Mouse (Mus musculus) mesoderm, embryonic 11.5 days (tissue): Measurements from ENCODE around the gene Scube1.
A peak's percentile ranks its signal among the peaks of the same experiment; 100 is the strongest.

Experiments
- DNase-seq: peaks from one replicate; pipeline ENCODE4 v3.0.0-alpha.2; 2012; ENCODE audit warnings: low read depth, low spot score

Scube1 gene

DNA sequence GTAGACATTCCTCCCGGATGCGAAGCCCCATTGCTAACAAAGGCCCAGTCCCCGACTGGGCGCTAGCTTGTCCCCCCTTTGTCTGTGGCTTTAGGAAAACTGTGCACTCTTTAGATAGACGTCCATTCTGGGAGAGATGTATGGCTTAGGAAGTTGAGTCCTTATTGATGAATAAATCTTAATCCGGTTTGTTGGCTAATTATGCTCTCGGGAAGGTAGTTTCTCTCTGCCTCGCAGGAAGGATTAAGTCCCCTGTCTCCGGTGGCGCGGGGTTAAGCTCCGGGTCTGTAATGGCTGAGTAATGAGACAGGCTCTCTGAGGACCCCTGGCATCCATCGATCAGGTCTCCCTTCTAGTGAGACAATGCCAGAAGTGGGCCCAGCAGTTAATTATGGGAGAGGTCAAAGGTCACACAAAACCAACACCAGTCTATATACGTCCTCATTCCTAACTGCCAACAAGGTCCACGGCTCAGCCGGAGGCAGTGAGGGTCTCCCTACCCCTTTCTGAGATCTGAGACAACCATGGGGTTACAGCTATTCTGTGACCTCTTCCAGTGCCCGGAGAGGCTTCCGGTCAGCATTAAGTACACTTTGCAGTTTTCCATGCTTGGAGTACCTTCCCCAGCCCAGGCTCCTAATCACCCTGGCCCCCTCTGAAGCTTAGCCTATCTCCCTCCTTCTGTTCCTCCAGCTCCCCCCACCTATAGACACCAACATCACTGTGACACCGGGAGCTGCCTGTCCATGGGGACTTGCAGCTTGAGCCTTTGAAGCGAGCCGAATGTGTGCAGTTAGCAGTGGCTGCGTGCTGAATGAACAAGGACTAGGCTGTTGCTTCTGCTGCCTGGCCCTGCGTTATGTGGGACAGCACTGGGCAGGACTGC lies 14.7 kb downstream of the Scube1 start:
- DNase-seq: peak; percentile 83

DNA sequence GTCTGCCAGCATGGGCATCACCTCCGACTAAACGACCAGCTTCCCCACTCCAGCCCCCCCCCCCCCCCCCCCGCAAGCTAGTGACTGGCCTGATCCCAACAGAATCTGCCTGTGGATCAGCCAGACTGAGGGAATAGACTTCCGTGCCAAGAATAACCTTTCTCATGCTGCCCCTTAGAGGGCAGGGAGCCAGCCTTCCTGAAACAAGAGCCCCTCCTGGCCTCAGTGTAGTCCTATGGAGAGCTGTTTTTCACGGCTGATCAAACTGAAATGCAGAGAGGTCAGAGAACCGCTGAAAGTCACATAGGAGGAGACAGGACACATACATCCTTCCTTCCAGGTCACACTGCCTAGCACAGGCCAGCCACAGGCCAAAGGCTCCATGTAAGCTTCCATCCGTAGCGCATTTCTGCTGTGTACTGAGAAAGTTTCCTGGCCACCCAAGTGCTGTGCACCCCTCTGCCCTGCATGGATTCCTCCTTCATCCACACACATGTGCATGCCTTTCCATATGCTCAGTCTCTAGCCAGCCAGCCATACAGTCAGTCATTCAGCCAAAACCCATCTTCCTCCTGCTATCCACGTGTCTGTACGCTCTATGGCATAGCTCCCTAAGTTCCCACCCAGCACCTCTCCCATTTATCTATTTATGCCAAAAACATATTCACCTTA lies 18.2 kb downstream of the Scube1 start:
- no peak for DNase-seq

GRCm38 (mm10) chr15:83700593-83700923 lies 24.3 kb downstream of the Scube1 start:
- DNase-seq: no peak

- DNase-seq: peak; percentile 51
Observed at GRCm38 (mm10) chr15:83699834-83700592, 24.8 kb downstream of the Scube1 start.

- DNase-seq: peak; percentile 28
Observed at GRCm38 (mm10) chr15:83699132-83699833, 25.5 kb downstream of the Scube1 start.

DNA sequence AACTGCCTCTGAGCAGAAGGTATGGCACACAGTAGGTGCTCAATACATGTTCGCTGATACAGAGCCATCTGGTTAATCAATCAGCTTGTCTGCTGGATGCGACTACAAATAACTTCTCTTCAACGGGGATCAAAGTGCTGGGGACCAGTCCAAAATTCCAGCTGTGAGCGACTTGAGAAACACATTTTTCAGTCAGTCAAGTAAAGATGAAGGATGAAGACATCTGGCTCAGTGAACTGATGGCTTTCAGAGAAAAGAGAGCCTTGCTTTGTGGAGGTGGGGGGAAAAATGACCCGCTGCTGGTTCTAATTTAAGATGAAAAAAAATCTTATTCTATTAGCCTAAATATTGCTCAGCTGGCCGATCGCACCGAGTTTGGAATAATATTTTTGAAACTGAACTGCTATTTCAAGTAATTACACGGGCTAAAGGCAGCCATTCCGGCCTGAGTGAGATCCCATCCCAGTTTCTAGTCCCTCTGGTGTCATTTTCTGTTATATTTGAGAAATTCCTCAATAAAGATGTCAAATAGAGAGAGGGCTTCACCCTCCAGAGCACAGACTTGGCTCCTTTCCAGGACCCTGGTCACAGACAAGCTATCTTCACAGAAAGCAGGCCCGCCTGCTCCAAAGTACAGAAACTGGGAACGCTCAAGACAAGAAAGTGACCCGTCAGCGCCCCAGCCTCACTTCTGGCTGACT lies 28.0 kb downstream of the Scube1 start:
- DNase-seq: peak; percentile 78

GRCm38 (mm10) chr15:83695159-83695558 lies 29.7 kb downstream of the Scube1 start:
- no peak for DNase-seq

GRCm38 (mm10) chr15:83691901-83692361 lies 32.9 kb downstream of the Scube1 start:
- no peak for DNase-seq

DNA sequence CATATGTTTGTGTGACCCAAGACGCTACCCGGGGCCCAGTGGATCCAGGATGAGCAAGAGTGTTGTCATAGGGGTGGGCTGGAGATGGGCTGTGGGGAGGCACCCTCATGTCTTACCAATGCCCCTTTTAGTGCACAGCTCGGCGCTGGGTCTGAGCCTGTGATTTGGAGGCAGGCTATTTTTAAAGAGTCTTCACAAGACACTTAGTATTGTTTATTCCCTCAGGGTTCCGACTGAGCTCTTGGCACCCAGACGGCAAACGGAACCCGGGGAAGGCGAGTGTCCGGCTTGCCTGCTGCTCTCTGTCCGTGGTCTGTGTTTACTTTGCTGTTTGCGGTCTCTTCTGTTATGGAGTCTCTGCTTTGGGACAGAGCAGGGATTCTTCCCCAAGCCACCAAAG lies 34.9 kb downstream of the Scube1 start:
- no peak for DNase-seq

DNA sequence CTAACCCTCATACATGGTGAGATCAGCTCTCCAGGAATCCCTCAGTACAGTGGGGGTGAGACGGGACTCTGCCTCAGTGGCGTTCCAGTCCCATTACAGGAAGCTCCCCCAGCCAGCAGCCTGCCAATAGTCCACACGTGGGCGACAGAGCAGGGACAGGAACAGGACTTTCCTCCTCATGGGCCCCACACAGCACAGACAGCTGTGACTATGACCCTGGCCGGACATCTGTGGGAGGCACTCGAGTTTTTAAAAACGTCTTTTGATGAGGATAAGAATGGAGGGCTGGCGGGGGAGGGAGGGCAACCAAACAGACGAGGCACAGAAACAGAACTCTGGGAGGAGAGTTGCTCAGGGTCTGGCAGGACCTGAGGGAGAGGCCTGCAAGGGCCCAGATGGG lies 38.2 kb downstream of the Scube1 start:
- no peak for DNase-seq

DNA sequence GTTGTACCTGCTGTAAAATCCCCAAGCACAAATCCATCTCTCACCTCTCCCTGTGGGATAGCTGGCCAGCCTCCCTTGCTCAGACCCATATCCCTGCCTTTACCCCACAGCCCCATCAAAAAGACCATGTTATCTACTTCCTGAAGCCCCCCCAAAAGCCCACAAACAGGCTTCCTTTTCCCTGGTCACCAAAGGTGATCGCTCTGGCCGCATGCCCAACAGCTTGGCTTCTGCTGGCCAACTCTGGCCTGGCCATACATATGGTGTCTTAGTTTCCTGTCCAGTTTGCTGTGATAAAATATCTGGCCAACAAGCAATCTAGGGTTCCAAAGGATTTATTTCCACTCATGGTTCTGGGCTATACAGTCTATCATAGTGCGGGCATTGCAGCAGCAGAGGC lies 38.9 kb downstream of the Scube1 start:
- no peak for DNase-seq

DNA sequence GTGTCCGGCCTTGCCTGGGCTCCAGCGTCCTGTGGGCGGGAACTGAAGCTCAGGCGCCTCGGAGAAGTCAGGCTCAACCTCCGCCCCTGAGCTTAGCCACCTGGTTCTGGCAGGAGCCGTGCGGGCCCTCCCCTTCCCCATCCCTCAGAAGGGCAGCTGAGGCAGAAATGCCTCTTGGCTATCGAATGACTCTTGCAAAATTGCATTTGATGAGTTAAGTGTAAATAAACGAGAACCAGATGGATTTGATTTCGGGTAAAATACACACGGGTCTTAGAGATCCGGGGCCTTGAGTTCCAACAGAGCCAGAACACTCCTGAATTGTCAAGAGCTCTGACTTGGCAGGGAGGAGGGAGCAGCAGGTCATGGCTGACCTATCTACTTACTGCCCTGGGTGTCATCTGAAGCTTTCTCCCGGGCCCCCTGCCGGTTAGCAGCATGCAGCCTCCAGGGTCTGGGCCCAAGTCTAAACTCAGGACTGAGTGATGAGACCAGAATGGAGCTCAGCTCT lies 41.7 kb downstream of the Scube1 start:
- no peak for DNase-seq

DNA sequence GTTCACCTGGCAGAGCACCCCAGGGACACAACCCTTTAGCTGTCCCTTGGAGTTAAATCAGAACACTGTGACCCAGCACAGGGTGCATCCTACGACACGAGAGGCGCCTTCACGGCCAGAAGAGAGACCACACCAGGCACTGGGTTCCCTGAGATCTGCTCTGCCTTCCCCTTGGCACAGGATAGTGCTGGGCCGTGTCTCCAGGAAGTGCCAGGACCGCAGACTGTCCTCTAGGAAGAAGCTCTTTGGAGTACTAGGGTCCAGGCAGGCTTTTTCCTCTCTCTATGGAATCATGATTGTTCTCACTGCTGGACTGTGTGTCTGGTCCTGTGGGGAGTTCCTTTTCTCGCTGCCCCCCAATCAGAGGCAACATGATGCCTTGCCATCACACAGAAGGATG lies 44.5 kb downstream of the Scube1 start:
- DNase-seq: no peak

DNA sequence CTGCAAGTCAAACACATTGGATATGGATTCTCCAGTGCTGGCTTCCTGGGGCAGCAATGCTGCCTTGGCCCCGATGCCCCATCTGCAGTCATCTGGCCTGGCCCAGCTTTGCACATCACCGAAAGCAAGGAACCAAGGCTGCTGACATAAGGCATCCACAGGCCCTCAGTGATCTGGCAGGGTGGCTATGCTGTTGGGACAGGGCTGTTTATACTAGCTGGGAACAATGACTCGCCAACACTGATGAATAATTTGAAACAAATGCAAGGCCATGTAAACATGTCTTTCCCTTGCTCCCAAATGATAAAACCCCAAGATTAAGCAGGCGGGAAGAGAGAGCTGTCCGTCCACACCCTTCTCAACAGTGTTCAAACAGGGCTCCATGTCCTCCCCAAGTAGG lies 45.1 kb downstream of the Scube1 start:
- DNase-seq: no peak

GRCm38 (mm10) chr15:83678606-83679005 lies 46.2 kb downstream of the Scube1 start:
- peak; percentile 82 for DNase-seq

DNA sequence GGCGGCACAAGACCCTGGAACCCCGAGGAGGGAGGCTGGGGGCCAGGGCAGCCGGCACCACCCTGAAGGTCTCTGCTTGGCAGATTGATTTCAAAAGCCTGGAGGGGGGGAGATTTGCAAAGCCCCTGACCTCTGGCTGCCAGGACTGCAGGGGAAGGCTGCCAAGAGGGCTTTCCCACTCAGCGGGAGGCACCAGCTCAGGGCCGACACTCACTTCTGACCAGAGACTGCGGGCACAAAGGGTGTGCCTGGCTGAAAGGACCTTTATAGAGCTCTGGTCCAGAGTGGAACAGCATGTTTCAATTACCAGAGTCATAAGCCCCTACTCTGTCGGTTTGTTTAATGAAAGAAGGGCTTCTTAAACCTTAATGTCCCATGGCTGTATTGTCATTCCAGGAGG lies 46.7 kb downstream of the Scube1 start:
- DNase-seq: peak; percentile 64

- DNase-seq: no peak
Observed at GRCm38 (mm10) chr15:83677098-83677497, 47.7 kb downstream of the Scube1 start.

- DNase-seq: no peak
Observed at GRCm38 (mm10) chr15:83676286-83676685, 48.5 kb downstream of the Scube1 start.

DNA sequence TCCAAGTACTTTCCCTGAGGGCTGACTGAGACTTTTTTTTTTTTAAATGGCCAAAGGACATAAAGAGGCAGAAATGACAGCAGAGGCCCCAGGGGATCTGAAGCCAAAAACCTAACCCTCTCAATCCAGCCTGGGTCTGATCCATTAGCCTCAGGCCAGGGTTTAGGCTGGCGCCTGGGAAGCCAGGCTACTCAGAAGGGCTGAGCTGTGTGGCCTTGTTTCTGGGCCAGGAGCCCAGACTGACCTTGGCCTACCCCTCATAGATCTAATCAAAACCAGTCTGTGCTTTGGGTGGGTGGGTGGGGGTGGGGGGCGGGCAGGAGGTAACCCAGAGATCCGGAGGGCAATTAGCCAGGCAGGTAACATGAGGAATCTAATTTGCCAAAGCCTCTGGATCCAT lies 51.2 kb downstream of the Scube1 start:
- no peak for DNase-seq

DNA sequence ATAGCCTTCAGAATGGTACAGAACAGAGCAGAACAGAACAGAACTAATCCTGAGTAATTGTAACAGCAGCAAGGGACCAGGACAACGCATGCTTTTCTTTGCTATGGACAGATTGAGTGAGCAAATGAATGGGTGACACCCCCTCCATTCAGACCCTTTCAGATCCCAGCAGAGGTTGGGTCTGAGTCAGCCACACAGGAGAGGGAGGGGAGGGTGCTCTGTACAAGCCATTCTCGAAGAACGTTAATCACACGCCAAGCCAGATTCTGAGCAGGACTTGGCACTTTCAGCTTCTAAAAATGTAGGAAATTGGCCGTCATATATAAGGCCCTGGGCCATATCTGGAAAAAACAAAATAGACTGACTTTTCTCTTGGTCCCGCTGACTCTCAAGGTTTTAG lies 57.3 kb downstream of the Scube1 start:
- no peak for DNase-seq

DNA sequence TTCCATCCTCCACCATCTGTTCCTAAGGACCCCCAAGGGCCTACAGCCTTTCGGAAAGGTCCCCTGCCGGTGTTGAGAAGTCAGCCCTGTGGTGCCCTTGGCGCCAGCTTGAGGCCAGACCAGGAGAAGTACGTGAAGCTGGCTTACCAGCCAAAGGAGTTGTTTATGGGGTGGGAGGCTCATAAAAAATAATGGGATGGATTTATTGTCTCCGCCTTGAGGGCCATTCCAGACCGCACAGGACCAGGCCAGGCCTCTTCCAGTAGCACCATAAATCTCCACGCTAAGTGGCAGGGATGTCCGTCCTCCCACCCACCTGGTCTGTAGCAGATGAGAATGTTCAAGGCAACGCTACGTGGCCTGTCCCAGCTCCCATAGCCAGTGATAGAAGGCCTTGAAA lies 58.4 kb downstream of the Scube1 start:
- DNase-seq: peak; percentile 81
